Mouse (Mus musculus) forelimb bud, embryonic 11.5 days (tissue): ENCODE data around the gene Atxn7.
"Not testable (repeated sequence)": the region's sequence is repeated elsewhere in the genome, so short reads cannot be mapped to it uniquely, and the experiment has no call there.

Source experiments
- DNase-seq: peaks from one replicate; pipeline ENCODE4 v3.0.0-alpha.2; 2012; ENCODE audit warnings: low read depth, low spot score

The Atxn7 gene

GRCm38 (mm10) chr14:13982174-13982573, 20.9 kb downstream of the Atxn7 start:
- DNase-seq: no peak

GRCm38 (mm10) chr14:13988397-13988796, 27.2 kb downstream of the Atxn7 start:
- no peak for DNase-seq

- DNase-seq: no peak
These were observed 29.5 kb downstream of the Atxn7 start for GRCm38 (mm10) chr14:13990741-13991140.

GRCm38 (mm10) chr14:13995206-13996097, 34.2 kb downstream of the Atxn7 start:
- no peak for DNase-seq

- no peak for DNase-seq
These were observed 41.5 kb downstream of the Atxn7 start for GRCm38 (mm10) chr14:14002771-14003170.

GRCm38 (mm10) chr14:14009712-14010111, 48.5 kb downstream of the Atxn7 start:
- DNase-seq: no peak

- peak; percentile 77 for DNase-seq
These were observed 51.4 kb downstream of the Atxn7 start for GRCm38 (mm10) chr14:14012383-14013251.

GRCm38 (mm10) chr14:14013252-14013711, 52.0 kb downstream of the Atxn7 start:
- DNase-seq: peak; percentile 29

- no peak for DNase-seq
These were observed 53.6 kb downstream of the Atxn7 start for GRCm38 (mm10) chr14:14014636-14015375.

- DNase-seq: peak; percentile 13
These were observed 58.1 kb downstream of the Atxn7 start for GRCm38 (mm10) chr14:14019155-14019894.

GRCm38 (mm10) chr14:14021244-14021643, 60.0 kb downstream of the Atxn7 start:
- DNase-seq: no peak

GRCm38 (mm10) chr14:14025870-14026269, 64.6 kb downstream of the Atxn7 start:
- no peak for DNase-seq

- no peak for DNase-seq
These were observed 69.4 kb downstream of the Atxn7 start for GRCm38 (mm10) chr14:14030621-14031020.

GRCm38 (mm10) chr14:14032842-14033241, 71.6 kb downstream of the Atxn7 start:
- no peak for DNase-seq

- DNase-seq: no peak
These were observed 75.1 kb downstream of the Atxn7 start for GRCm38 (mm10) chr14:14036352-14036751.

- DNase-seq: no peak
These were observed 77.0 kb downstream of the Atxn7 start for GRCm38 (mm10) chr14:14038233-14038632.

GRCm38 (mm10) chr14:14042336-14042735, 81.1 kb downstream of the Atxn7 start:
- DNase-seq: no peak

GRCm38 (mm10) chr14:14054386-14054785, 93.1 kb downstream of the Atxn7 start:
- peak; percentile 20 for DNase-seq

GRCm38 (mm10) chr14:14059606-14060005, 98.4 kb downstream of the Atxn7 start:
- not testable (repeated sequence) for DNase-seq

GRCm38 (mm10) chr14:14062531-14063245, 101.4 kb downstream of the Atxn7 start:
- no peak for DNase-seq
